Mouse (Mus musculus) liver, postnatal 0 days (tissue): ENCODE measurements around the gene Gm42688.
A peak's percentile ranks its signal among the peaks of the same experiment; 100 is the strongest.

Experiments used
- CTCF ChIP-seq: sonication (generic); IDR thresholded peaks from 2 replicates; pipeline ENCODE4 v1.5.1; 2016; ENCODE audit warnings: antibody characterized with exemption, low read depth
- EP300 ChIP-seq: IDR thresholded peaks from 2 replicates; pipeline ENCODE4 v1.6.1; 2016; ENCODE audit warnings: antibody characterized with exemption, low read depth, mild to moderate bottlenecking

GRCm38 (mm10) chr6:83101688-83102556 is 505 bp downstream of the Gm42688 start:
- TF ChIP-seq EP300 (no peak), CTCF (peak; percentile 71)
